Mouse (Mus musculus) limb, embryonic 14.5 days (tissue): ENCODE results near the gene Camk1g. TPM values are rescaled to one million over a fixed set of nuclear protein-coding genes. Genes with fewer than 3 reads are reported as not detected.
A peak's percentile ranks its signal among the peaks of the same experiment; 100 is the strongest.

Source experiments
- ATAC-seq: fragments of 200-750 bp; cut with Nextera tagmentation; 2 replicates; pipeline ENCODE4 v1.8.0; 2017; ENCODE audit warnings: low read depth, moderate number of reproducible peaks, moderate TSS enrichment; ENCODE audit not compliant: low FRiP score
- DNase-seq: peaks from one replicate; pipeline ENCODE4 v3.0.0-alpha.2; 2015; ENCODE audit warnings: low spot score
- H3K27ac ChIP-seq: fragments of 300-500 bp; sonication (generic); replicated peaks from 2 replicates; pipeline ENCODE4 v1.5.1; 2014; ENCODE audit warnings: low read depth, mild to moderate bottlenecking, low read length, moderate library complexity, mixed read lengths
- H3K27me3 ChIP-seq: fragments of 300-500 bp; sonication (generic); 2 replicates; pipeline ENCODE4 v1.6.1; 2014; ENCODE audit warnings: low read length, mixed read lengths; ENCODE audit not compliant: control insufficient read depth, insufficient read depth
- H3K36me3 ChIP-seq: fragments of 300-500 bp; sonication (generic); 2 replicates; pipeline ENCODE4 v1.6.1; 2014; ENCODE audit warnings: mild to moderate bottlenecking, low read length, moderate library complexity, mixed read lengths; ENCODE audit not compliant: control insufficient read depth, insufficient read depth
- H3K4me1 ChIP-seq: fragments of 300-500 bp; sonication (generic); 2 replicates; pipeline ENCODE4 v1.6.1; 2014; ENCODE audit warnings: antibody characterized with exemption, low read length, mixed read lengths; ENCODE audit not compliant: control insufficient read depth, insufficient read depth
- H3K4me2 ChIP-seq: fragments of 300-500 bp; sonication (generic); replicated peaks from 2 replicates; pipeline ENCODE4 v1.6.1; 2014; ENCODE audit warnings: low read depth, mild to moderate bottlenecking, low read length, moderate library complexity; ENCODE audit not compliant: severe bottlenecking
- H3K4me3 ChIP-seq: fragments of 300-500 bp; sonication (generic); replicated peaks from 2 replicates; pipeline ENCODE4 v1.5.1; 2014; ENCODE audit warnings: low read length
- H3K9ac ChIP-seq: fragments of 300-500 bp; sonication (generic); 2 replicates; pipeline ENCODE4 v1.6.1; 2014; ENCODE audit warnings: mild to moderate bottlenecking, low read depth, low read length, moderate library complexity; ENCODE audit not compliant: severe bottlenecking
- H3K9me3 ChIP-seq: fragments of 300-500 bp; sonication (generic); 2 replicates; pipeline ENCODE4 v1.6.1; 2016; ENCODE audit warnings: low read length; ENCODE audit not compliant: control insufficient read depth
- POLR2A ChIP-seq: fragments of 200-500 bp; IDR thresholded peaks from 2 replicates; pipeline ENCODE4 v1.8.0; 2012; ENCODE audit warnings: inconsistent platforms, mild to moderate bottlenecking, moderate library complexity, borderline replicate concordance; ENCODE audit not compliant: insufficient read depth, insufficient read length; ENCODE audit errors: extremely low read depth
- WGBS: fragments of 180-500 bp; shearing (Covaris S2); extraction: QIAGEN DNeasy Blood & Tissue Kit; methylation state at CpG from one replicate; pipeline ENCODE4 v1.1.7; 2014; 5-methylcytosine and 5-hydroxymethylcytosine counted together
- polyA plus RNA-seq, 2 experiments: library from polyadenylated mRNA; depleted of rRNA in 1 of 2; stranded (reverse) in 1 of 2; unstranded in 1 of 2; fragments of >200 nt; fragmentation: Nextera tagmentation in 1 of 2; extraction: Ambion mirVana in 1 of 2; gene quantifications; 2 replicates each; pipeline versions ENCODE4 v1.2.1 to v1.2.3; 2012 to 2014

Gene Camk1g
- polyA plus RNA-seq (2012; rRNA removed) (9.8 and 12.6 TPM in 2 replicates), polyA plus RNA-seq (2014; fragmentation: Nextera tagmentation; extraction: Ambion mirVana) (9.1 and 11.8 TPM in 2 replicates)

- Histone ChIP-seq H3K4me1 (peaks cover 18% of the 10 kb centered on the region), H3K9me3 (no peaks in the 10 kb centered on the region), H3K27ac (no peak within 1 kb of the TSS), H3K36me3 (no peaks in the 10 kb centered on the region), H3K4me2 (peak within 1 kb of the TSS; percentile 49), H3K4me3 (peak within 1 kb of the TSS; percentile 43), H3K27me3 (no peaks in the 10 kb centered on the region), H3K9ac (peak within 1 kb of the TSS; percentile 52)
- peak; percentile 89 for ATAC-seq
- peak; percentile 86 for DNase-seq
- TF ChIP-seq POLR2A, result 0 out of 2 replicates have a peak, but pooled peaks have one; percentile 39
- WGBS, result 2% methylated on average over 2 of the region's 2 CpGs
Measured at GRCm38 (mm10) chr1:193370096-193370495, at the start of gene Camk1g. Camk1g (minus strand) TSS chr1:193370298.

DNA sequence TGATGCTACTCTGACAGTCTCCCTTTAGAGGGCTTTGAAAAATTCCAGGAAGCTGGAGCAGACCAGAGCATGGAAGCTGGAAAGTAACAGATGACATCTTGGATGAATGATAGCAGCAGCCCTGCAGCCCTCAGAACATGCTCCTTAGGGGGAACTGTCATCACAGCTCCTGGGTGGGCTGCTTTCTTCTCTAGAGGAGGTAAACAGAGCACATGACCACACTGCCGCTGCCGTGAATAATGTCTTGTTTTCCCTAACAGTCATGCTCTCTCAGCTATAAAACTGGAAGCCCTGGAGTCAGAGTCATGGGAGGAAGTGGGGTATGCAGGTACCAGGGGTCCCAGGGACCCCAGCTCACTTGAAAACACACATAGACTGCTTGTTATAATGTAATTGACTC is 49.1 kb upstream of the Camk1g start:
- WGBS, result 3% methylated on average over 2 of the region's 2 CpGs
- Histone ChIP-seq H3K27ac (no peak overlapping the region), H3K36me3 (no peaks in the 10 kb centered on the region), H3K27me3 (no peaks in the 10 kb centered on the region), H3K4me1 (peaks cover 9% of the 10 kb centered on the region), H3K9ac (peak overlapping the region; percentile 25; the same call in 1 of the 2 replicates), H3K4me3 (no peak overlapping the region), H3K4me2 (no peak overlapping the region), H3K9me3 (no peaks in the 10 kb centered on the region)
- ATAC-seq (peak; percentile 71; the same call in 1 of the 2 replicates), DNase-seq (peak; percentile 28)
- no peak for TF ChIP-seq POLR2A

DNA sequence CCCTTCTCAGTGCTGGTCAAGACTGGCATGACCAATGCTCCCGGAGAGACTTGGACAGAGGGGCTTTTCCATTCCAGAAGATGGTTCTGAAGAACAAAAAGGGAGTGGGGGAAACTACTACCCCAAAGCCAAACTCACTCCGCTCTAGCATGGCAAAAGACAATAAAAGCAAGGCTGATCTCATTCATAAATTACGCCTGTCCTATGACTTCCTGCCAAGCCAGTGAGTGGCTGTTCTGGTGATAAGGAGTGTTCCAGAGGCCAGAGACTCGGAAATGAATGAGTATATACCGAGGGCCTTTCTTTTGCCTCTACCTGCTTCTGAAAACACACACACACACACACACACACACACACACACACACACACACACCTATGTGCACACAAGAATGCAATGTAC is 48.6 kb upstream of the Camk1g start:
- Histone ChIP-seq H3K4me3 (no peak overlapping the region), H3K4me1 (peaks cover 9% of the 10 kb centered on the region), H3K9me3 (no peaks in the 10 kb centered on the region), H3K4me2 (no peak overlapping the region), H3K36me3 (no peaks in the 10 kb centered on the region), H3K9ac (0 out of 2 replicates have a peak overlapping the region, but pooled peaks have one; percentile 25), H3K27ac (no peak overlapping the region), H3K27me3 (no peaks in the 10 kb centered on the region)
- ATAC-seq, result no peak
- WGBS, result 69% methylated on average over 5 of the region's 5 CpGs
- no peak for DNase-seq
- no peak for TF ChIP-seq POLR2A

DNA sequence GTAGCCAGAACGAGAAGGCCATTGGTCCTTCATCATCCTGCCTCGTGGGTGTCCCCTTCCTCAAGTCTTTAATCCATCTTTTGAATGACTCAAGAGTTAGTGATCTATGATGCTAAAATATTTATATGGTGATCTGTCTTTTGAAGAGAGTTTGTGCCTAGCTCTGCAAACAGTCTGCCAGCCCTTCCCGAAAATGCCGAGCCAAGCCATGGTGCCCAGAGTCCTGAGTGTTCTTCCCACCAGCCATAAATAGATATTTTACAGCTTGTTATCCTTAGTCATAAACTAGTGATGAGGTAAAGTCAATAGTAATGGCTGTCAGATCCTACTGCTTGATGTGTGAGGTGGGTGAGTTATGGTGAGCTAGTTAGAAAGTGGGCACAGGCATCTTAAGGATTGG is 44.0 kb upstream of the Camk1g start:
- no peaks in the 10 kb centered on the region for H3K9me3 ChIP-seq
- H3K4me2 ChIP-seq, result no peak overlapping the region
- no peak overlapping the region for H3K27ac ChIP-seq
- TF ChIP-seq POLR2A, result no peak
- H3K4me3 ChIP-seq, result no peak overlapping the region
- no peak for DNase-seq
- no peak overlapping the region for H3K9ac ChIP-seq
- ATAC-seq, result no peak
- peaks cover 4% of the 10 kb centered on the region for H3K4me1 ChIP-seq
- 55% methylated on average over 4 of the region's 4 CpGs for WGBS
- no peaks in the 10 kb centered on the region for H3K36me3 ChIP-seq
- H3K27me3 ChIP-seq, result no peaks in the 10 kb centered on the region

- no peak overlapping the region for H3K4me2 ChIP-seq
- 64% methylated on average over 5 of the region's 5 CpGs for WGBS
- no peaks in the 10 kb centered on the region for H3K36me3 ChIP-seq
- no peak overlapping the region for H3K4me3 ChIP-seq
- ATAC-seq, result no peak
- H3K9ac ChIP-seq, result no peak overlapping the region
- H3K9me3 ChIP-seq, result no peaks in the 10 kb centered on the region
- no peaks in the 10 kb centered on the region for H3K27me3 ChIP-seq
- H3K4me1 ChIP-seq, result no peaks in the 10 kb centered on the region
- H3K27ac ChIP-seq, result no peak overlapping the region
- DNase-seq, result no peak
- no peak for TF ChIP-seq POLR2A
Measured at GRCm38 (mm10) chr1:193413368-193414000, 43.4 kb upstream of the Camk1g start.
